Comparison of ENCODE assay signal across 9 mouse cellular contexts in genomic region chr15:78003929-78004328, GRCm38 (mm10). TPM values are rescaled to one million over a fixed set of nuclear protein-coding genes. Genes with fewer than 3 reads are reported as not detected.
DNase-seq lines count a peak whose midpoint lies in the region; ATAC-seq lines count a peak whose summit lies in the region.
"Had no signal": no experiment of that assay in that cellular context is flagged by ENCODE, and none has a peak within 500 bp of the region (broad histone marks: within the 10 kb centered on the region; RNA-seq: fewer than 3 reads in every experiment).

No protein-coding gene starts in this region.

- H3K4me2 ChIP-seq in forebrain, embryonic 14.5 days (ENCODE audit: low read length) = no peak overlapping the region

- no peaks in the 10 kb centered on the region for H3K9me3 ChIP-seq in forebrain, embryonic 14.5 days (replicated peaks; ENCODE audit: control insufficient read depth, low read length)
- H3K9me3 ChIP-seq in forebrain, embryonic 10.5 days = no peaks in the 10 kb centered on the region

- WGBS in forebrain, embryonic 14.5 days = 58% methylated on average over 9 of the region's 9 CpGs
- WGBS in forebrain, embryonic 10.5 days = 61% methylated on average over 9 of the region's 9 CpGs

- no peak overlapping the region for H3K9ac ChIP-seq in forebrain, embryonic 14.5 days (ENCODE audit: low read length)

- no peaks in the 10 kb centered on the region for H3K36me3 ChIP-seq in forebrain, embryonic 14.5 days (ENCODE audit: control insufficient read depth, insufficient read depth, low read length)
- no peaks in the 10 kb centered on the region for H3K36me3 ChIP-seq in forebrain, embryonic 10.5 days (replicated peaks)

- H3K4me3 ChIP-seq in forebrain, embryonic 14.5 days (ENCODE audit: low read depth, low read length) = no peak overlapping the region
- H3K4me3 ChIP-seq in forebrain, embryonic 10.5 days = no peak overlapping the region

- no peaks in the 10 kb centered on the region for H3K27me3 ChIP-seq in forebrain, embryonic 14.5 days (replicated peaks; ENCODE audit: control insufficient read depth, insufficient read depth, low read length)
- H3K27me3 ChIP-seq in forebrain, embryonic 10.5 days (ENCODE audit: poor library complexity, severe bottlenecking) = no peaks in the 10 kb centered on the region

- no peak for ATAC-seq in forebrain, embryonic 14.5 days
- peak; percentile 77 for ATAC-seq in erythroid progenitor cell, adult 5-6 weeks (replicated peaks; ENCODE audit: low FRiP score, poor library complexity, severe bottlenecking)
- ATAC-seq: Patski had no signal

- no peaks in the 10 kb centered on the region for H3K4me1 ChIP-seq in forebrain, embryonic 14.5 days (ENCODE audit: control insufficient read depth, insufficient read depth, low read length)
- peaks cover 30% of the 10 kb centered on the region for H3K4me1 ChIP-seq in forebrain, embryonic 10.5 days

- DNase-seq in forebrain, embryonic 14.5 days (ENCODE audit: low spot score) = peak; percentile 54
- DNase-seq in forebrain, embryonic 10.5 days (ENCODE audit: extremely low spot score, low spot score) = no peak
- DNase-seq in thymus, postnatal 14 days = peak; percentile 12
- no peak for DNase-seq in thymus, adult 18-20 months
- peak; percentile 19 for DNase-seq in yolk sac, embryonic 10.5 days (ENCODE audit: low spot score)
- no peak for DNase-seq in spleen, adult 18-20 months
- no peak for DNase-seq in layer of hippocampus, postnatal 25 days (ENCODE audit: extremely low spot score in 1 of 2, low spot score in 1 of 2)

- no peak overlapping the region for H3K27ac ChIP-seq in forebrain, embryonic 14.5 days (ENCODE audit: low read depth, low read length)
- no peak overlapping the region for H3K27ac ChIP-seq in forebrain, embryonic 10.5 days

RNA-seq across cellular contexts. Expression of gene Eif3d, which starts 33.3 kb away (rescaled TPM):
- polyA plus RNA-seq in forebrain, embryonic 14.5 days (2014; fragmentation: Nextera tagmentation; extraction: Ambion mirVana) = 167 and 199 TPM in 2 replicates
- polyA plus RNA-seq in forebrain, embryonic 10.5 days (2016; fragmentation: Nextera tagmentation; extraction: Ambion mirVana) = 280 and 284 TPM in 2 replicates
- 85.1 and 85.8 TPM in 2 replicates for total RNA-seq in erythroid progenitor cell, adult 5-6 weeks (2015; ENCODE audit: low replicate concordance)
- 66.9 and 68.2 TPM in 2 replicates for total RNA-seq in erythroid progenitor cell, adult 5-6 weeks (2017; ENCODE audit: low replicate concordance)
- 100 to 1,000 TPM in 1 of 2 experiments, 10 to 100 TPM in 1; 91.1 to 109 TPM for total RNA-seq in layer of hippocampus, postnatal 25 days (2021)

RNA-seq across cellular contexts. Expression of gene Foxred2, which starts 47.4 kb away (rescaled TPM):
- 12.3 and 12.8 TPM in 2 replicates for polyA plus RNA-seq in forebrain, embryonic 14.5 days (2014; fragmentation: Nextera tagmentation; extraction: Ambion mirVana)
- 7.9 and 8.7 TPM in 2 replicates for polyA plus RNA-seq in forebrain, embryonic 10.5 days (2016; fragmentation: Nextera tagmentation; extraction: Ambion mirVana)
- 3.4 and 4.3 TPM in 2 replicates for total RNA-seq in erythroid progenitor cell, adult 5-6 weeks (2015; ENCODE audit: low replicate concordance)
- 1.2 and 1.4 TPM in 2 replicates for total RNA-seq in erythroid progenitor cell, adult 5-6 weeks (2017; ENCODE audit: low replicate concordance)
- 10 to 100 TPM; 11.0 to 13.4 TPM for total RNA-seq in layer of hippocampus, postnatal 25 days (2021)

Comparison
In these comparisons a context has a peak if more than half of its experiments do, and no peak if none do; other contexts are left out.
1. DNase-seq: peak in forebrain, embryonic 14.5 days (single experiment), thymus, postnatal 14 days (single experiment) and yolk sac, embryonic 10.5 days (single experiment); none in forebrain, embryonic 10.5 days (single experiment), thymus, adult 18-20 months (0 of 2), spleen, adult 18-20 months (0 of 2) and layer of hippocampus, postnatal 25 days (0 of 2).